Mouse (Mus musculus) bone marrow macrophage, adult 2 months (primary cell): ENCODE results near the gene Nipal1.

ENCODE experiments used
- CTCF ChIP-seq: IDR thresholded peaks from 2 replicates; pipeline ENCODE4 v1.5.1; 2012; ENCODE audit warnings: low read depth, mild to moderate bottlenecking, low read length, moderate library complexity
- POLR2A ChIP-seq: IDR thresholded peaks from 2 replicates; pipeline ENCODE4 v1.6.1; 2012; ENCODE audit warnings: mild to moderate bottlenecking, low read depth, low read length, borderline replicate concordance

- TF ChIP-seq CTCF (no peak), POLR2A (no peak)
Measured at GRCm38 (mm10) chr5:72664854-72665253, 17.3 kb downstream of the Nipal1 start.
